Mouse (Mus musculus) cerebellum, postnatal 14 days (tissue): Measurements from ENCODE around the gene Ehmt2.
"Not testable (repeated sequence)": the region's sequence is repeated elsewhere in the genome, so short reads cannot be mapped to it uniquely, and the experiment has no call there.

Source experiments
- DNase-seq, 2 experiments: peaks; one replicate each; pipeline ENCODE4 v3.0.0; 2021; ENCODE audit warnings: mixed read lengths in 2 of 2

Gene Ehmt2

GRCm38 (mm10) chr17:34955884-34956283 lies 57.6 kb downstream of the Ehmt2 start:
- no peak for DNase-seq

- DNase-seq: no peak
These were observed 58.1 kb downstream of the Ehmt2 start for GRCm38 (mm10) chr17:34956340-34956739.

GRCm38 (mm10) chr17:34957291-34957690 lies 59.0 kb downstream of the Ehmt2 start:
- not testable (repeated sequence) for DNase-seq

GRCm38 (mm10) chr17:34957966-34958365 lies 59.7 kb downstream of the Ehmt2 start:
- DNase-seq: not testable (repeated sequence)

GRCm38 (mm10) chr17:34958734-34959129 lies 60.5 kb downstream of the Ehmt2 start:
- DNase-seq: peak in 1 of 2 experiments; percentile 40

- DNase-seq: peak; percentile 71 to 82
These were observed 61.0 kb downstream of the Ehmt2 start, which contains the start of gene Hspa1b for GRCm38 (mm10) chr17:34959130-34959778. TSS of gene Hspa1b (minus strand) at chr17:34959238.

- no peak for DNase-seq
These were observed 61.7 kb downstream of the Ehmt2 start for GRCm38 (mm10) chr17:34959881-34960515.

GRCm38 (mm10) chr17:34960702-34961493 lies 62.6 kb downstream of the Ehmt2 start:
- no peak for DNase-seq

GRCm38 (mm10) chr17:34962125-34962524 lies 63.9 kb downstream of the Ehmt2 start:
- DNase-seq: no peak

- DNase-seq: no peak
These were observed 64.6 kb downstream of the Ehmt2 start for GRCm38 (mm10) chr17:34962841-34963240.
